Mouse (Mus musculus) hindbrain, postnatal 0 days (tissue): ENCODE results near the gene Tenm3. TPM values are rescaled to one million over a fixed set of nuclear protein-coding genes. Genes with fewer than 3 reads are reported as not detected.

Experiments
- ATAC-seq: fragments of 200-750 bp; cut with Nextera tagmentation; 2 replicates; pipeline ENCODE4 v1.8.0; 2017; ENCODE audit warnings: mild to moderate bottlenecking, moderate TSS enrichment, moderate library complexity
- DNase-seq: peaks from one replicate; pipeline ENCODE4 v3.0.0-alpha.2; 2015; ENCODE audit warnings: low spot score
- H3K27ac ChIP-seq: fragments of 300-500 bp; sonication (generic); 2 replicates; pipeline ENCODE4 v1.5.1; 2014; ENCODE audit warnings: mild to moderate bottlenecking
- H3K27me3 ChIP-seq: fragments of 300-500 bp; sonication (generic); 2 replicates; pipeline ENCODE4 v1.6.1; 2014; ENCODE audit warnings: low read length, mixed read lengths; ENCODE audit not compliant: insufficient read depth
- H3K36me3 ChIP-seq: fragments of 300-500 bp; sonication (generic); 2 replicates; pipeline ENCODE4 v1.6.1; 2014; ENCODE audit warnings: low read length, mixed read lengths; ENCODE audit not compliant: insufficient read depth
- H3K4me1 ChIP-seq: fragments of 300-500 bp; sonication (generic); 2 replicates; pipeline ENCODE4 v1.6.1; 2014; ENCODE audit warnings: antibody characterized with exemption, low read length, mixed read lengths; ENCODE audit not compliant: insufficient read depth
- H3K4me2 ChIP-seq: fragments of 300-500 bp; sonication (generic); 2 replicates; pipeline ENCODE4 v1.6.1; 2014; ENCODE audit warnings: low read depth, mild to moderate bottlenecking, low read length, moderate library complexity, mixed read lengths
- H3K4me3 ChIP-seq: fragments of 300-500 bp; sonication (generic); 2 replicates; pipeline ENCODE4 v1.5.1; 2014; ENCODE audit warnings: low read length
- H3K9ac ChIP-seq: fragments of 300-500 bp; sonication (generic); replicated peaks from 2 replicates; pipeline ENCODE4 v1.6.1; 2014; ENCODE audit warnings: mild to moderate bottlenecking, low read length, moderate library complexity, mixed read lengths
- H3K9me3 ChIP-seq: fragments of 300-500 bp; sonication (generic); 2 replicates; pipeline ENCODE4 v1.6.1; 2016; ENCODE audit warnings: low read length, mixed read lengths
- CTCF ChIP-seq: IDR thresholded peaks from 2 replicates; pipeline ENCODE4 v1.5.1; 2016; ENCODE audit warnings: antibody characterized with exemption, control low read depth, low read depth
- WGBS: fragments of 180-500 bp; shearing (Covaris S2); extraction: QIAGEN DNeasy Blood & Tissue Kit; methylation state at CpG from one replicate; pipeline ENCODE4 v1.1.7; 2014; 5-methylcytosine and 5-hydroxymethylcytosine counted together
- polyA plus RNA-seq: library from polyadenylated mRNA; unstranded; fragments of >200 nt; fragmentation: Nextera tagmentation; extraction: Ambion mirVana; gene quantifications from 2 replicates; pipeline ENCODE4 v1.2.1, GENCODE M21; 2015
- total RNA-seq: library from RNA; depleted of rRNA; stranded (reverse); fragments of >200 nt; gene quantifications from 2 replicates; pipeline ENCODE4 v1.2.3, GENCODE M21; 2014

Tenm3 gene
- total and polyA plus RNA-seq, 2 experiments from 2014 or later, result 21.3 to 151 TPM

DNA sequence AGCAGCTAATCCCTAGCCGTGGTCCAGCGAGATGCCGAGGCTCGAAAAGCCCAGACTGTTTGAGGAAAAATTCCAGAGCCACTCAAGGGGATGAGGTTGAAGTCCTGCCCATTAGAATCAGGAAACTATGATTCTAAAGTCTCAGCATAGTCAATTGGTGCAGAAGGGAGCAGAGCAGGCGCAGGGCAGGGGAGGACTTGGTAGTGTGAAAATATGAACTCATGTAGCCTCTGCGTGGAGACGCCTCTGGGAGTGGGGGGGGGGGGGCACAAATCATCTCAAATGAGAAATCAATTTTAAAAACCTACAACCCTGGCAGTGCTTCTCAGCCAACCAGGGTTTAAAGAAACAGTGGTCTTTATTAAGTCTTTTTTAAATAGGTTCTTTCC lies 392.5 kb downstream of the Tenm3 start:
- Histone ChIP-seq H3K36me3 (no peaks in the 10 kb centered on the region), H3K27me3 (no peaks in the 10 kb centered on the region), H3K9ac (no peak overlapping the region), H3K4me3 (no peak overlapping the region), H3K4me1 (no peaks in the 10 kb centered on the region), H3K27ac (0 out of 2 replicates have a peak overlapping the region, but pooled peaks have one; percentile 32), H3K9me3 (no peaks in the 10 kb centered on the region), H3K4me2 (no peak overlapping the region; the same call in 1 of the 2 replicates)
- 42% methylated on average over 7 of the region's 7 CpGs for WGBS
- ATAC-seq (no peak; the same call in 1 of the 2 replicates), DNase-seq (no peak)
- TF ChIP-seq CTCF, result no peak

DNA sequence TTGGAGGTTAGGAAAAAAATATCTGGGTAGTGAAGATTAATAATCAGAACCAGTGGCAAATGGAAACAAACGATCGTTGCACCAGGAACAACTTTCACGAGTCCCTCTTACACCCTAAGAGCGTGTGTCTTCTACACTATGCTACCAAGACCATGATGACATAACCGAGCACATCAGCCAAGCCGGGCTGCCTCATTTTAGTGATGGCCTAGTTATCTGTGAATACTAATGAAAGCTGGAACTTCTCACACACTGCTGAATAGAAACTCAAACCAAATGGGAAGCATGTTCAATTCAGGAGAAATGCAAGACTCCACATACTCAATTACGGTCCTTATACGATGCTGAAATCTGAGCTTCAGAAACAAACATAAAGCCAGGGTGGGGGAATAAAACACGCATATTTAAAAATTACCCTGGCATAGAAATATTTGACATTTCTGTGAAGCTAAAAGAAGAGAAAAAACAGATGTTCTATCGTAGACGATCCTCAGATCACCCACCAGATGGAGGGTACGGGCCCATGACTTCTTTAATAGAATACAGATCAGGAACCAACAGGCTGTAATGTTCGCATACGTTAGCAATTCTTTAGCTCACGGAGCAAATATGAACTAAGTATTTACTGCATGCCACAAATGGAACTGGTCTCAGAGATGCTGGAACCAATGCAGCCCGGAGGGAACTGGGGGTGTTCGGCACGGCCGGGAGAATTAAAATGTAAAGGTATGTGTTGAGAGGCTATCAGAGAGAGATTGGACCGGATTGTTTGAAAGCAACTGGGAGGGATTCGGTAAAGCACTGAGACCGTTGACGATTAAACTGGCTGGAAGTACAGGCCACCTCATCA lies 393.1 kb downstream of the Tenm3 start:
- Histone ChIP-seq H3K27ac (0 out of 2 replicates have a peak overlapping the region, but pooled peaks have one; percentile 32), H3K4me3 (no peak overlapping the region), H3K9ac (no peak overlapping the region), H3K9me3 (no peaks in the 10 kb centered on the region), H3K27me3 (no peaks in the 10 kb centered on the region), H3K4me1 (no peaks in the 10 kb centered on the region), H3K36me3 (no peaks in the 10 kb centered on the region), H3K4me2 (no peak overlapping the region; the same call in 1 of the 2 replicates)
- WGBS, result 62% methylated on average over 23 of the region's 23 CpGs
- TF ChIP-seq CTCF, result no peak
- DNase-seq (no peak), ATAC-seq (no peak)

DNA sequence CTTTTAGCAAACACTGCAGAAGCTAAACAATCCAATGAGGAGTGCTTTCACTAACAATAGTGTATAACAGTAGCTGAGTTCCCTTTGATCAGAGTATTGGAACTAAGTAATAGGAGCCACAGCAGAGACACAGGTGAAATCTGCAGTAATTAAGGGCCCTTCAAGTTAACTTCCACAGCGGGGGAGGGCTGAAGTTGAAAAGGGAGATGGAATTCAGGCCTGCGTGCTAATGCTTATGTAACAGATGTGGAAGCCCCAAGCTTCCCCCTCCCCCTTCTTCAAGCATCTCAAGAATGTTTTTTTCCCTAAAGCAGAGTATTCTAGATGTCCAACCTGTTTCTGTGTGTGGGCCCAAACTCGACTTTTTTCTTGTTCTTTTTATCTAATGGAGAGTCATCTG lies 394.1 kb downstream of the Tenm3 start:
- no peaks in the 10 kb centered on the region for H3K9me3 ChIP-seq

DNA sequence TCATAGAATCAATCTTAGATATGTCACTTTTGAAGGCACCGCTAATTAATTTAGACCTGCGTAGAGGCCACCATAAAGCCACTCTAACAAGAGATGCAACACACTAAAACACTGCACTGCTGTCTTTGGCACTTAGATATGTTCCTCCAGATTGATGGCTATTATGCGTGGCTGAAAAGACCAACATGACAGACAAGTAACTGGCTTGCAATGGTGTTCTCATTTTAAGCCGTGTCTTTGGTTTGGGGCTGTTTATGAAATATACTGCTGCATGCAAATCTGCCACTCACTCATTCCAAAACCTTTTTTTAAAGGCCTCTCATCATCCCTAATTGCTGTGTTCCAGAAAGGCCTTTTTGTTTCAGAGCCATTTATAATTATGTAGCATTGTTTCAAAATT lies 398.1 kb downstream of the Tenm3 start:
- 73% methylated on average over 4 of the region's 4 CpGs for WGBS
- ATAC-seq, result no peak

More for the DNA sequence above, 394.1 kb downstream of the Tenm3 start:
- H3K4me1 ChIP-seq, result no peaks in the 10 kb centered on the region
- no peak for TF ChIP-seq CTCF
- 23% methylated on average over 3 of the region's 3 CpGs for WGBS
- ATAC-seq, result no peak
- H3K27ac ChIP-seq, result no peak overlapping the region
- H3K9ac ChIP-seq, result no peak overlapping the region
- no peak overlapping the region for H3K4me2 ChIP-seq
- H3K36me3 ChIP-seq, result no peaks in the 10 kb centered on the region
- no peak overlapping the region for H3K4me3 ChIP-seq
- no peaks in the 10 kb centered on the region for H3K27me3 ChIP-seq
- no peak for DNase-seq

DNA sequence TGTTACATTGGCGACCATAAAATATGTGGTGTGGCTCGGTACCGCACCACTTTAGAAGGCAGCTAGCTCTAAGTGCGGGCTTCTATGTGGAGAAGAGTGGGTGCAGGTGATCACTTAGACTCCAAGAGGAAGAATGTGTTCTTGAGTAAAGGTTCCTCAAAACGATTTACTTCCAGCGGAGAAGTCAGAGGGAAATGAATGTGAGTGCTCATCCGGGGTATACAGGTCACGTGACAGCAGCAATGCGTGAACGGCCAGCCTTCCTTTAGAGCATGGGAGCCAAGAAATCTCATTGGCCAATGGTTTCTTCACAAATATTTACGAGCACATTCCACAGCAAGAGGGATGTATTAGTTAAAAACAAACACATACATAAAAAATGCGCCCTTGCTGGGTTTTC lies 404.3 kb downstream of the Tenm3 start:
- Histone ChIP-seq H3K4me1 (no peaks in the 10 kb centered on the region), H3K36me3 (no peaks in the 10 kb centered on the region), H3K4me2 (no peak overlapping the region), H3K9ac (no peak overlapping the region), H3K4me3 (no peak overlapping the region), H3K27ac (no peak overlapping the region), H3K9me3 (no peaks in the 10 kb centered on the region), H3K27me3 (no peaks in the 10 kb centered on the region)
- WGBS, result 87% methylated on average over 12 of the region's 12 CpGs
- no peak for TF ChIP-seq CTCF
- no peak for DNase-seq
- ATAC-seq, result no peak

More for the DNA sequence above, 398.1 kb downstream of the Tenm3 start:
- H3K4me3 ChIP-seq, result no peak overlapping the region
- no peak overlapping the region for H3K27ac ChIP-seq
- TF ChIP-seq CTCF, result no peak
- DNase-seq, result no peak
- no peaks in the 10 kb centered on the region for H3K27me3 ChIP-seq
- no peak overlapping the region for H3K4me2 ChIP-seq
- no peak overlapping the region for H3K9ac ChIP-seq
- no peaks in the 10 kb centered on the region for H3K9me3 ChIP-seq
- H3K36me3 ChIP-seq, result no peaks in the 10 kb centered on the region
- no peaks in the 10 kb centered on the region for H3K4me1 ChIP-seq

DNA sequence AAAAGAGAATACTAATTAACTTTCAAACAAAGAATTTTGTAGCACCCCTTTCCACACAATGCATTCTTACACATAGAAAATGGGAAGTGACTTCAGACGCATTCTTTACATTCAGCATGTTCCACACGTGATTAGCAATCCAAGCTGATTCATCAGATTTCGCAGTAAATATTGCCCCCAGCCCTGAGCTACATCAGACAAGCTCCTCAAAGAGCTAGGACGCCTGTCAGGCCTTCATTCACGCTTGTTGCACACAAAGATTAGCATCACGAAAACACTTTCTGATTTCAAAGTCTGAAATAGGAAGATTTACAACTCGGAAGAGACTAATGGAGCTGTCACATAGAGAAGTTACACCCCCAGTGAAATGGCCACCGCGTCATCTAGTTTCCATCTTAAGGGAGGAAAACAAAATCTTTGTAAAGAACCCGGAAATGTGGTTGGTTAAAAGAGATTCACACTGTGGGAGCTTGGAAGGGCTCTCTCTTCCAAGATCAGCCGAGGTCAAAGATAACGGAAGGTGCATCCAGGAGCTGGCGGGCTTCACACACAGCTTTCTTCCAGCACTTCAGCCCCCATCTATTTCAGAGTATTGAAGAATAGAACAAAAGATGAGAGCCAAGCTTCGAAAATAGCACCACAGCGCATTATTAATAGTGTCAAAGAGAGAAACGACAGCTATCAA lies 406.1 kb downstream of the Tenm3 start:
- Histone ChIP-seq H3K27ac (no peak overlapping the region), H3K9me3 (no peaks in the 10 kb centered on the region), H3K36me3 (no peaks in the 10 kb centered on the region), H3K27me3 (no peaks in the 10 kb centered on the region), H3K9ac (no peak overlapping the region), H3K4me2 (peak overlapping the region; percentile 21), H3K4me1 (no peaks in the 10 kb centered on the region), H3K4me3 (no peak overlapping the region)
- WGBS, result 27% methylated on average over 16 of the region's 16 CpGs
- ATAC-seq (no peak), DNase-seq (no peak)
- no peak for TF ChIP-seq CTCF

DNA sequence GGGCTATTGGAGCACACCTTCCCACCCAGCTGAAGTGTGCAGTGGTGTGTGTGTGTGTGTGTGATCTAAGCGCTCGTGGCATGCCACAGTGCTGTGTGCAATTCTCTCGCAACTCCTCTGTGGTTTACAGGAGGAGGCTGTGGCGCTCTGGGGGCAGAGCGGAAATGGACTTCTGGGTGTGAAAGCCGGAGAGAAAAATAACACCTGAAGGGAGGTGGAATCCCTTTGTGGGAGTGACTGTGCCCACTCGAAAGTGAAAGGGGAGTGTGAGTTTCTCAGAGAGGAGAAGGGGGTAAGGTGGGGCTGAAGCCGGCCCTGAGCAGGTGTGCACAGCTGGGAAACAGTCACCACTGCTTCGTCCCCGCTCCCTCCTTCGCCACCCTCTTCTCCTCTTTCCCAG lies 418.6 kb downstream of the Tenm3 start:
- TF ChIP-seq CTCF, result no peak
- ATAC-seq, result no peak; the same call in 1 of the 2 replicates

More for the DNA sequence above, 418.6 kb downstream of the Tenm3 start:
- DNase-seq, result no peak
- H3K9me3 ChIP-seq, result no peaks in the 10 kb centered on the region
- H3K27ac ChIP-seq, result no peak overlapping the region
- H3K9ac ChIP-seq, result no peak overlapping the region
- no peaks in the 10 kb centered on the region for H3K4me1 ChIP-seq
- H3K4me2 ChIP-seq, result no peak overlapping the region
- WGBS, result 87% methylated on average over 11 of the region's 11 CpGs
- no peaks in the 10 kb centered on the region for H3K36me3 ChIP-seq
- no peaks in the 10 kb centered on the region for H3K27me3 ChIP-seq
- no peak overlapping the region for H3K4me3 ChIP-seq
